Mouse (Mus musculus) cerebellum, adult 8-10 months (tissue): ENCODE results near the gene Osbpl2.
A peak's percentile ranks its signal among the peaks of the same experiment; 100 is the strongest.

Source experiments
- DNase-seq: peaks from one replicate; pipeline ENCODE4 v3.0.0; 2022

Gene Osbpl2

DNA sequence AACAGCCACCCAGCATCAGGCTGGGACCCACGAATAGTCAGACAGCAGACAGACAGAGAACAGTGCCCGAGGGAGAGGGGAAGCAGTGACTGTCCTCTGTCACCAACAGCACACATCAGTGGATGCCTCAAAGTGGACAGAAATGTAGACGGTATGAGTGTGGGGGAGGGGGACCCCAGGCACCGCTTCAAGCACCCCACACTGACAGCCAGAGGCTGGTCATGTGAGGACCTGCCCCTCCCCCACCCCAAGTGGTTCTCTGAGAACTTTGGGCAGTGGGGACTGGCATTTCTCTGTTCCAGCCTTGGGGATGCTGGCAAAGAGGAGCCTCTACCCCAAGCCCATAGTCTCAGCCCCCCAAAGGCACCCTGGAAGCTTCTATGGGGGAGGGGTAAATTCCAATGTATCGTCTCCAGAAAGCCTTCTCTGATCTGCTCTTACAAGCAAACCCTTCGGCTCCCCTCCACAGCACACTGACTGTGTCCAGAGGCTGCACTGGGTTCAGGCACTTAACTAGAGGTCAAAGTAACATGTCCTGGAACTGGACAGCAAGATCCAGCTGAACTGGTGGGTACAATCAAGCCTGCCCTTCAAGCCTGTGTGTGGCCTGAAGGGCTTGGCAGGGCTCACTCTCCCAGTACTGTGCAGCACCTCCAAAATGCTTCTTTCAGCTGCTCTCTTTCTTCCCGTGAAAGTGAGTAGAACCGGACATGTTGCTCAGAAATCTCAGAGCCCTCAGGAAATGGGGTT is 13.5 kb upstream of the Osbpl2 start:
- no peak for DNase-seq

DNA sequence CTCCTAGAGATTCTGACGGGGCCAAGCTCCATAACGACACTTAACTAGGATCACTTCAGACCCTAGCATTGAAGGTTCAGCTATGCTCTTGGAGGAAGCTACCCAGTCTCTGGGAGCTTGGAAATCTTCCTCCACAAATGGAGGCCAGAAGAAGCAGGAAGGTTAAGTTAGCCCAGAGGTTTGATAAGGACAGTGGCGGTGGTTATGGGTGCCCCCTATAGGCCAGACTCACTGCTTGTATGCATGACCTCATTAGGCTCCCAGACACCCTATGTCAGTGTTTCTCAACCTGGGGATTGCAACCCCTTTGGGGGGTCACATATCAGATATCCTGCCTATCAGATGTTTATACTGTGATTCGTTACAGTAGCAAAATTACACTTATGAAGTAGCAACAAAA is 12.0 kb upstream of the Osbpl2 start:
- no peak for DNase-seq

DNA sequence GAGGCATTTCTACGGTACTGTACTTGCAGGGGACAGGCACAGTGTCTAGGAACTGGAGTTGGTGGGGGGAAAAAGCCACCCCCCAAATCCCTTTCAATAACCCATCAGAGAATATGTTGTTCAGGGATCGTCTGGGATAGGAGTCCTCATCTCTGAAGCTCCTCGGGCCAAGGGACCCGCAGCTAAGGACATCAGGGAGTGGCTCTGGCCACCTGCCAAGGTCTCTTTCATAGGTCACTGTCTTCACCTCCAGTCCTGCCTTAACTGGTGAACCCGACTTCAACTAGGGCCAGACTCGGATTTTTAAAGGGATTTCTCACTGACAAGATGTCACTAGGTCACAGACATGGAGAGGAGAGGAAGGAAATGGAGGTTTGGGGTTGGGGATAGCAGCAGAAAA is 10.8 kb upstream of the Osbpl2 start:
- DNase-seq = no peak

DNA sequence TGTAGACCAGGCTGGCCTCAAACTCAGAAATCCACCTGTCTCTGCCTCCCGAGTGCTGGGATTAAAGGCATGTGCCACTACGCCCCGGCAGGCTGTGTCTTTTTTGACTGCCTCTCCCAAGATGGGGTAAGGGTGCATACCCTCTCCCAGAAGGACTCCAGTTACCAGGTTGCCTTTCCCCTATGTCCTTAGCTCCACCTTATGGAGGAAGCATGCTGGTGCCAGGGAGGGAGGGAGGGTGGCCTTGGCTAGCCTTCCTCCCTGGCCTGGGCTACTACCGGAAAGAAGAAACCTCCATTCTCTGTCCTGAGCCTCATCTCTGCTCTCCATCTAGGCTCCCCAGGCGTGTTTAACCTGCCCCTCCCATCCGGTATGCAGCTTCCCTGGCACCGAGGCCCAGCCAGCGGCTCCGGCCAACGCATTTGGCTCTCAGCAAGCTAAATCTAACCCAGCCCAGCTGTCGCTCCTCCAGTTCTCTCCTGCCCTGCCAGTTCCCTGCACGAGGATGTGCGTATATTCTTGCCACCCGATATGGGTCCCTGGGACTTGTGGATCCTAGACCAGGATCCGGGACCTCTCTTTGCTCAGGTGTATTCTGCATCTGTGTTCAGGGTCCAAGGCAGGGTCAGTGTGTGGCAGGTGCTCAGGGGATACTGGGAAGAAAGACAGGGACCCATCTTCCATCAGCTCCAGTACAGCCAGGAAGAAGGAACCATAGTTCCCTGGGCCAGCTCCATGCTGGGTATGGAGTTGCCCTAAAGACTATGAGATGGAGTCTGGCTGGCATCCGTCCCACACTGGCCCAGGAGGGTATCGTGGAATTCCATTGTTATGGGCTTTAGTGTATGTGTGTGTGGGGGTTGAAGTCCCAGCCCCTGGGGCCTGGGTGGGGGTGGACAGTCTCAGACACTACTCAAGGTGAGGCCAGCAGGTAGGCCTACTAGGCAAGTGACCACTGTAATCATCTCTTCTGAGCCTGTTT is 4.9 kb upstream of the Osbpl2 start:
- peak; percentile 72 for DNase-seq

DNA sequence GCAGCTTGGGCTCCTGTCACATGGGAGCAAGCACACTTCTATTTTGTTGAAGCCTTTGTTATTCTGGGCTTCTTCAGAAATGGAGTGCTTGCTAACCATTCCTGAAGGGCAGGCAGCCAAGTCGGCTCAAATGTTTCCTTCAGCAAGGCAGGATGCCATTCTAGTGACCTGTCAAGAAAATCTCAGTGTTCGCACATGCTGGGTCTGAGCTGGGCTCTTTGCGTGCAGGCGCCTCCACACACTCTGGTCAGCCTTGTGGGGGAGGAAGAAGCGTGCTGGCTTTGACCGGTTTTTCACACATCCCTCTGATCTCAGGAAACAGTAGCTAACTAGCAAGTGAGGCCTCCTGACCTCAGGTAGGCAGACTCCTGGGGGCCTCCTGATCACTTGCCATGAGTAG is 3.8 kb upstream of the Osbpl2 start:
- DNase-seq = peak; percentile 56

DNA sequence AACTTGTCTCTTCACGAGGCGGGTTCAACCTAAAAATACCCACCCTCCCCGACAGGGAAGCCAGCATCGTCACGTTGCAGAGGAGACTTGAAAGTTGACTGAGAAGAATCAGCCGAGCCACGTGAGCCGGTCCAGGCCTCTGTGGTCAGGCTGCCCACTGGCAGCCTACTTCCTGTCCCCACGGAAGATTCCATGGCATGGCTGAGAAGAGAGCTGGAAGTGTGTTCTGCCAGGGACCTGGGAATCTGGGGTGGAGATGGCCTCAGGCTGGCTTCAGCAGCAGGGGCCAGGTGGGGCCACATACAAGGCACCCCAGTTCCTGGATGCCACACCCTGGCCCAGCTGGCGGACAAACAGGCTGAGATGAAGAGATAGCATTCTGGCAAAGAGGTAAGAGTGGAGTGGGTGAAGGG is 3.0 kb upstream of the Osbpl2 start:
- DNase-seq = no peak

DNA sequence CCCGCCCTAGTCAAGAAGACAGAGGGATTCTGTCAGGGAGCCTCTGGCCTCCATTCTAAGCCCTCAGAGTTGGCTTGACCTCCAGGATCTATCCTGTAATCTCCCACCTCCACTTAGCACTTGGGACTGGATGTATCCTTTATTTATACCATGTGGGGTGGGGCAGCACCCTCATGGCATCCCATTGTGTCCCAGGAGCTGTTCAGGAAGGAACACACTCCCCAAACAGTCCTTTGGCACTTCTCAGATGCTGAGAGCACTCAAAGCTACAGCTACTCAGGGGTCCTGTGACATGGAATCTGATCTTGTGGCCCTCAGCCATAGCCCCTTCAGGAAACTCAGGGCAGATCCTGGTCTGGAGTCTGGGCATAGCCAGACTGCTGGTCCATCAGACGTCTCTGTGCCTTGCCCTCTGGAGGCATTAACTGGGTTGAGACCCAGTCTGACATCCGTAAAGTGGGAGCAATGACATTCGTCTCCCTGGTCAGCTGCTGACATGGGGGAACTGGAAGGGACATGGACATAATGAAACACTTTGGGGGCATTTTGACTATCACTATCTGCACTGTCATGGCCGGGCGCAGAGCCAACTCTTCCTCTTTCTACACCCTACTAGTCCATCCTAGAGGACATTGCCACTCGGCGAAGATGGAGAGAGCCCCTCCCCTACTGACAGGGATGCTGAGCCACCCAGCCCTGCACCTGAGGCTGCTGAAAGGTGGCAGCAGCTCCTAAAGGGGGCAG is 2.2 kb upstream of the Osbpl2 start:
- DNase-seq = peak; percentile 48

DNA sequence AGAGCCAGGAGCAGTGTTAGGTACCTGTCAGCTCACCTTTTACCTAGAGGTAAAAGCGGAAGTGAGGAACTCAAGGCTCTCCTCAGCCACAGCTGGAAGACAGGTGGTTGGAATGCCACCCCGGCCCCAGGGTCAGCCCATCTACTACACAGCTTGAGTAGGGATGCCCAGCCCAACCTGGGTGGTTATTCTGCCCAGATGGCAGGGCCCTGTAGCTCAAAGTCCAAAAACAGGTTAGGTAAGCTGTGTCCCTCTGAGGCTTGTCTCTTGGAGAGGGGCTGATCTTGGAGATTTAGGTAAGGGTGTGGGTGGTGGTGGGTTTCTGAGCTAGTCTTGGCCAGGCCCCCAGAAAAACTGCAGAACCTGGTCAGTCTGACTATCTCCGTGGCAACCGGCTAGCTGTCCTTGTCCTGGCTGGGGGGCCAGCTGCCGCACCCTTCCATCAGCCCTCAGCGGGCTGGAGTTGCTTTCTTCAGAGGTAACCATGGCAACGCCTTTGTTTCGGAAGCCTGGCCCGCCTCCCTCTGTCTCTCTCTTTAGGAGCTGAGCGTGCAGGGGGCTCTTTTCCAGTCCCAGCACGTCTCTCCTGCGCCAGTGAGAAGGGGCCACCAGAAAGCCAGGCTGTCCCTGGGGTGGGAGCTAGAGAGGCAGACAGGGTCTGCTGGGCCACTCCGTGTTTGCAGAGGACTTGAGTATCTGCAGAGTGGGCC is 1.5 kb upstream of the Osbpl2 start:
- DNase-seq = peak; percentile 49

DNA sequence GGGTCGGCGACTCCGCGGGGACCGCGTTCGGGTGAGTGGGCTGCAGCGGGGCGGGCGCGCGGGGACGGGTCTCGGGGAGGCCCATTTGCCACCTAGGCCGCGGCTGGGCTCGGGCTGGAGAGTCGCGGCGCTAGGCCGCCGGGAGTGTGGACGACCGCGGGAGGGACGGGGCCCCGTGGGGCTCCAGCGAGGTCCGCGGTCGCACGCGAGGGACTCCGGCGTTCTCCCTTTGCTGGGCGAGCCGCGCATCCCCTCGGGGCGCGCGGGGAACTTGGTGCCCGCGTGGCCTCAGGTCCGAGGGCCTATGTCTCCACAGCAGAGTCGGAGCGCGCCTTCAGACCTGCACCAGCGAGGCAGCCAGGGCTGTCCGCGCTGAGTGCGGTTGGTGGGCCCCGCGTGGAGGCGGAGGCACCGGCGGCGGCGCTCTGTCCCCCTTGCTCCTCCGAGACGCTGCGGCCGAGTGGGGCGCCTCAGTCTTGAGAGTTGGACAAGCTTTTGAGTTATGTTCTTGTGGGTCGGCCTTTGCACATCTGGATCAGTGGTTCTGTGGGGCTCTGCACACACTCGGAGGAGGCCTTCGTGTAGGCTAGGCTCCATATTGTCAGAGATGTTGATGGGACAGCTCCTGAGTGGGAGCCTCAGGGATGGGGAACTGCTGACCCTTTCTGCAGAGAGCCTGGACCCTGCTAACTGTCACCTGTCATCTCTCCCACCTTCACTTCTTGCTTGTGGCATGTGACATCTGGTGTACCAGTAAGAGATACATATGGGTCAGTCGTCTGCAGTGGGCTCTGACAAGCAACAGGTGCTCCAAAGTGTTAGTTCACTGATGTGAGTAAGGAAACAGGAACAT is 559 bp downstream of the Osbpl2 start:
- DNase-seq = no peak

DNA sequence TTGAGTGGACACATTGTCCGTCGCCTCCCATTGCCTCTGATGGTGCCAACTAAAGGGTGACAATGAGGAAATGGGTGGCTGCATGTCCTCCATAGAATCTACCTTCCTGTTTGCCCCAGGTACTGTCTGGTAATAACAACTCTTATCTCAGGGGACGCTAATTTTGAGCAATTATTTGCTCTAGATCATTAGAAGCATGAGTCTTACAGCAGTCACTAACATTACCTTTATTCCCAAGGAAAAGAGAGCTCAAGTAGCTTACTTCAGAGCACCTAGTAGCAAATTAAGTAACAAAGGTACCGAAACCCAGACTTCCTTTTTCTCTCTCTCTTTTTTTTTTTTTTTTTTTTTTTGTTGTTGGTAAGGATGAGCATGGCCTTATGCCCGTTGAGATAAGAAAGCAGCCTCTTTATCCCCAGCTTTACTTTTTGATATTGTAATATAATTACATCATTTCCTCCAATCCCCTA is 1.2 kb downstream of the Osbpl2 start:
- DNase-seq = no peak

DNA sequence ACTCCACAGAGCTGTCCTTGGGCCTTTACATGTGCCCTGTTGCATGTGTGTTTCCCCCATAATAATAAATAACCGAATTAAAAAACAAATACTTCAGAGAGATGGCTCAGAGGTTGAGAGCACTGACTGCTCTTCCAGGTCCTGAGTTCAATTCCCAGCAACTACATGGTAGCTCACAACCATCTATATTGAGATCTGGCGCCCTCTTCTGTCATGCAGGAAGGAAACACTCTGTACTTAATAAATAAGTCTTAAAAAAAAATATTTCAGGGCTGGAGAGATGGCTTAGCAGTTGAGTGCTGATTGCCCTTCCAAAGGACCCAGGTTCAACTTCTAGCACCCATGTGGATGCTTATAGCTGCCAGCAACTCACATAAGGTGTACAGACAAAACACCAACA is 5.1 kb downstream of the Osbpl2 start:
- no peak for DNase-seq

DNA sequence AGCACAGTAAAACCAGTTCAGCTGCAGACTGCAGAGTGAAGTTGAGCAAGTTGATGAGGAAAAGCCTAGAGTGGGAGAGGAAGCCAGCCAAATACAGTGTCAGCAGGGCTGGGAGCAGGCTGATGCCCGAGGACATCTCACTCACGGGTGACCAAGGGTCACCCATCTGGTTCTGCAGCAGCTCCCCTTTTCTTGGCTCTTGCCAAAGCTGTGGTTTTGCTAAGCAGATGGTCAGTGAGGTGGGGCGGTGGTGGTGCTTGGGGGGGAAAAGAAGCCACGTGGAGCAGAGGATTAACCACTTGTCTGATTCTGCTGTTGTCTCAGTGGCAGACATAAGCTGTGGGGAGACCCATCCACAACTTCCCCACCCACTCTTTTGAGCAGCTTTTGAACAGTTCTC is 7.1 kb downstream of the Osbpl2 start:
- DNase-seq = no peak

DNA sequence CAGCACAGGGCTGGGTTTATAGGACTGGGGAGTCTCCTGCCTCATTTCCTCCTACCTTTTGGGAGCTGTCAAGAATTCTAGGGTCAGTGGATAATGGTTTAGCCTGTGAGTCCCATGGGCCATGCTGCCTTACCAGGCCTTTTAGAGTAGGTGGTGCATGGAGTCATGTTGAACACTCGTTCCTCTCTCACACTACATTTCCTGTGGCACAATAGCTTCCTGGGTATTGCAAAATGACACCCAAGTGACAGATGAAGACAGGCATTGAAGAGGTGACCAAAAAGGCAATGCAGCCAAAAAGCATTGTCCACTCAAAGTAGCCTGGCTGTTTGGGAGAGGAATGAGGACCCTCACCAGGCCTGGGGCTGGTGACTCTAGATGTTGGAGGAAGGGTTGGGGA is 8.6 kb downstream of the Osbpl2 start:
- no peak for DNase-seq

DNA sequence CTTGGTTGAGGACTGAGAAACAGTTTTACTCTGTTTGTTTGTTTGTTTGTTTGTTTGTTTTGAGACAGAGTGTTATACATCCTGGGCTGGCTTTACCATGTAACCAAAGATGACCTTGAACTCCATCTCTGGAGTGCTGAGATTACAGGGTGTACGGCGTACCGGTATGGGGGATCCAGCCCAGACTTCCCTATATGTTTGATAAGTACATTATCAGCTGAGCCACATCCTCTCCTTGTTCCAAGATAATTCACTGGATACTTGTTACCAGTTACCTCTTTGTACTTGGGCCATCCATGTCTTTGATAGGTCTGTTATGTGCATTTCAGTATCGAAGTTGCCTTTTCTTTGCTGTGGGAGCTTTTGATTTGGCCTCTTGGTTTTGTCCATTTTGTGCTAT is 14.1 kb downstream of the Osbpl2 start:
- DNase-seq = no peak

DNA sequence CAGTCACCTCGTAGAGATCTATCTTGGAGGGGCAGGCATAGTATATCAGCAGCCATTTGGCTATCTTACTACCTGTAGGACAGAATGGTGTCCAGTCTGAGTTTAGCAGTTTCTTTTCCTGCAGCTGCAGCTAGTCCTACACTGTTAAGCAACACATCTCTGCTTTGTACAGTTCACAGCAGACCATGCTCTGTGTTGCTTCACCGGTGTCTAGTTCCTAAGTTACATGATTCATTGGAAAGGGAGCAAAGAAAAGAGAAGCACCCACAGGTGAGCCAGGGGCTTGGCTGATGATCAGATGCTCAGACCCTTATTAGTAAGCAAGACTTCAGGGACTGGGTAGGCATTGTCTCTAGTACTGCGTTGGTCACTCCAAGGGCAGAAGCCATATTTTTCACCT is 14.8 kb downstream of the Osbpl2 start:
- no peak for DNase-seq

DNA sequence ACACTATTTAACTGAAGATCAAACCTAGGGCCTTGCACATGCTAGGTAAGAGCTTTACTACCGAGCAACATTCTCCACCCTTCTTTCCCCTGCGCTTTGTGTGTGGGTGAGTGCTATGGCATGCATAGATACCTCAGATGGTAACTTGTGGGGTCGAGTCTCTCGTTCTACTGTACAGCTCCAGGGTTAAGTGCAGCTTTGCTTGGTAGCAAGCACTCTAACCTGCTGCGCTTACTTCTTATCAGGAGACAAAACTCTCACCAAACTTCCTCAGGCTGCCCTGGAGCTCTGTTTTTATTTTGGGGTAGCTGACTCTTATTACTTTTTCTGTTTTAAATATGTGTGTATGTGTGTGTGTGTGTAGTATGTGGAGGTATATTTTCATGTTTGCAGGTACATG is 16.3 kb downstream of the Osbpl2 start:
- no peak for DNase-seq

DNA sequence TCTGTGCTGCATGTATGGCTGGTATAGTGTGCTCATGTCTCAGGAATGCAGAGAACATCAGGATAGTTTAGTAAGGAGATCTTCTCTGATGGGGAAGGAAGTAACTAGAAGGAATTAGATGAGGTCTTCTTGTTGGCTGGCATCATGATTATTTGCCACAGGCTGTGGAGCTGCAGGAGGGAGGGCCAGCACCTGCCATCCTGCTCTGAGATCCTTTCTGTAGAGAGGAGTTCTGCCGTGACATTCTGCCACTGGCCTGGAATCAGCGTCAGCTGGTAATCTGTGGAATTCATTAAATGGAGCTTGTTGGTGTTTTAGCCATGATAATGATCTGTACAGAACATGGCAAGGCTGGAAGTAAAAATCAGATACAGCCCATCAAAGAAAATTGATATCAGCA is 27.0 kb downstream of the Osbpl2 start:
- peak; percentile 64 for DNase-seq

DNA sequence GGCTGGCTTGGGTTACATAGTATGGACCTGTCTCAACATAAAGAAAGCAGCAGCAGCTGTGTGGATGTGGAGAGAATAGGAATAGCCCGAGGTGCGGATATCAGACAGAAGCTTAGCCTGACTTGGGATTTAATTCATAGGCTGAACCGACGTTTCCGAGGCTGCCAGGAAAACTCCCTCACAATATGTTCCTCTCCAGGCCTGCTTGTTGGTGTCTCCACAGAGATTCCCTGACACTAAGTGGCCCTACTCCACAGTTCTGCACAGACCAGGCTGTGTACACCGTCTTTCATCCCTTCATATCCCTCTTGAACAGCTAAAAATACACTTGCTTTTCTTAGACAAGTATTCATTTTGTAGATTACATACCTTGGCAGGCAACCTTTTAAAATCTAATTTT is 28.3 kb downstream of the Osbpl2 start:
- no peak for DNase-seq

DNA sequence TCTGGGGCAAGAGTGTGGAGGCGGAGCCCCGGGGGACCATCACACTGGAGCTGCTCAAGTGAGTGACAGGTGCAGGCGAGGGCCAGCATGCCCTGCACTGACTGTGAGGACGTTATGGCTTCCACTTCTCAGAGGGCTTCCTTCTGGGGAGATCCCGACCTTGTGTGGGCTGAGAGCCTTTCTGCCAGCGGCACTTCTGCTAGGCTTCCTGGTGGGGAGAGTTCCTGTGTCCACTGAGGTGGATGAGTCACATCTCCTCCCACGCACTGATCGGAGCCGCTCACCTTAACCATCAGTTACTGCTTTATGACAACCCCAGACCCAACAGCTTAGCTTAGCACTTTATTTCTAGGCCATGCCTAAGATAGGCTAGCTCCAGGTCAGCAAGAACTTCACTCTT is 29.4 kb downstream of the Osbpl2 start:
- peak; percentile 52 for DNase-seq

DNA sequence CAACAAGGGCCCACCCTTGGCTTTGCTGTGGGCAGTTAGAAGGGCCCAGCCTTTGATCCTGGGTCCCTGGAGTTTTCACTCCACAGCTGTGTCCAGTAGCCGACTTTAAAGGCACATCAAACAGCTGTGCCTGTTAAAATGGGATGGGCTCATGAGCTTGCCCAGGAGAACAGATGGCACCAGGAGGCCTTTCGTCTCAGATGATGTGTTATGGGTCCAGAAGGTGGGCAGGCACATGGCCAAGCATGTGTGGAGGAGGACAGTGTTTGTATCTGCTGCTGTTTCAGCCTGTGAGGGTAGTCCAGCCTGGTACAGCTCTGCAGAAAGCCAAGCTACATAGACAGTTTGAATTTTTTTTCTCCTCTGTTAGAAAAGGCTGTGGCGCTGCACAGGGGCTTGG is 35.7 kb downstream of the Osbpl2 start:
- no peak for DNase-seq

DNA sequence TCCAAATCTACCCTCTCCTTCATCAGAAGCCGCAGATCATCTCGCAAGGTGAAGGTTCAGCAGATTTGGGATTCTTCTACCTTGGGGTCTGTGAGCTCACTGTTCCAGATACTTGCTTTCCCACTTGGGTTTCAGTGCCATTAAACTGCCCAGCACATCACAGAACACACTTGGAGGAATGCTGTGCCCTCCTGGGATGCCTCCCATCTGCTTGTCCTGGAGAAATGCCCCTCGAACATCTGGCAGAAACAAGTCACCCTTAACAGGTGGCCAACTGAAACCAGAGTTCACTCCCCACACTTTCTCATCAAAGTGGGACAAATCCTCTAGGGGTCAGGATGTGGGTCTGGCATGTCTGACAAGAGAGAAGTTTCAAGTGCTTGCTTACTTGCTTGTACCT is 39.5 kb downstream of the Osbpl2 start:
- no peak for DNase-seq

DNA sequence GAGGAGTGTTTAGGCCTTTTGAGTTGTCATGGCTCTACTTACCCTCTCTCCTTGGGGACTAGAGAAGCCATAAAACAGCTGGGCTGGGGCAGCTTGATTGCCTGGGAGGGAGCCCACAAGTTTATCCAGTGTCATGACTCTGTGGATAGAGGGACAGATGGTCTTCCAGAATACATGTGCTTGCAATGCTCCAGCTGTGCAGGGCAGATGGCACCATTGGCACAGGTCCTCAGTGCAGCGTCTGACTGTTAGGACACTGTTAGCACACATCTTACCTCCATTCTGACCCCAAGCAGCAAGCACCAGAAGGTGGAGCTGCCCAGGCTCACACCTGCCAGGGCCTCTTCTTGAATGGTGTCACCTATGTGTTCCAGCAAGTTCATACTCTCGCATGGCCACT is 46.7 kb downstream of the Osbpl2 start:
- DNase-seq = no peak
